In genomic region chr1:35825531-35825966, GRCm38 (mm10) we compare ENCODE assay signal across 16 mouse cellular contexts.
DNase-seq lines count a peak whose midpoint lies in the region; ATAC-seq and TF ChIP-seq lines count a peak whose summit lies in the region.
"Had no signal": no experiment of that assay in that cellular context is flagged by ENCODE, and none has a peak within 500 bp of the region (broad histone marks: within the 10 kb centered on the region; RNA-seq: fewer than 3 reads in every experiment).

No protein-coding gene starts in this region.

- no peaks in the 10 kb centered on the region for H3K36me3 ChIP-seq in heart, embryonic 10.5 days
- H3K36me3 ChIP-seq in lung, embryonic 15.5 days, result no peaks in the 10 kb centered on the region
- no peaks in the 10 kb centered on the region for H3K36me3 ChIP-seq in lung, postnatal 0 days (ENCODE audit: insufficient read depth, low read length)
- no peaks in the 10 kb centered on the region for H3K36me3 ChIP-seq in embryonic facial prominence, embryonic 10.5 days (replicated peaks)
- no peaks in the 10 kb centered on the region for H3K36me3 ChIP-seq in limb, embryonic 12.5 days

- no peak for TF ChIP-seq EP300 in lung, postnatal 0 days (IDR thresholded peaks at IDR 0.05)

- H3K4me1 ChIP-seq in heart, embryonic 10.5 days, result peaks cover 27% of the 10 kb centered on the region
- H3K4me1 ChIP-seq in lung, embryonic 15.5 days, result 0 out of 2 replicates have a peak, but pooled peaks cover 9% of the 10 kb centered on the region
- H3K4me1 ChIP-seq in lung, postnatal 0 days (ENCODE audit: insufficient read depth, low read depth, low read length), result no peaks in the 10 kb centered on the region
- peaks cover 50% of the 10 kb centered on the region for H3K4me1 ChIP-seq in embryonic facial prominence, embryonic 10.5 days
- H3K4me1 ChIP-seq in limb, embryonic 12.5 days (replicated peaks), result peaks cover 39% of the 10 kb centered on the region

- peak; percentile 71 for DNase-seq in heart, embryonic 10.5 days (ENCODE audit: low spot score)
- DNase-seq in heart, postnatal 25 days (ENCODE audit: low spot score), result no peak
- DNase-seq in lung, postnatal 0 days (ENCODE audit: low spot score), result no peak
- DNase-seq in embryonic facial prominence, embryonic 10.5 days (ENCODE audit: low spot score), result peak; percentile 19
- no peak for DNase-seq in cerebellum, postnatal 36 days
- no peak for DNase-seq in embryo, embryonic 9.5 days (ENCODE audit: extremely low spot score)
- DNase-seq: adrenal gland, postnatal 10 days; cerebellum, adult 9-10 months; gastrocnemius, postnatal 14 days; kidney, postnatal 36 days; liver had no signal

- H3K4me3 ChIP-seq in heart, embryonic 10.5 days, result no peak overlapping the region
- H3K4me3 ChIP-seq in lung, embryonic 15.5 days, result no peak overlapping the region
- H3K4me3 ChIP-seq in lung, postnatal 0 days (ENCODE audit: low read depth, low read length), result no peak overlapping the region
- no peak overlapping the region for H3K4me3 ChIP-seq in embryonic facial prominence, embryonic 10.5 days
- no peak overlapping the region for H3K4me3 ChIP-seq in limb, embryonic 12.5 days (replicated peaks)
- H3K4me3 ChIP-seq: forebrain, embryonic 13.5 days had no signal

- H3K4me2 ChIP-seq in lung, embryonic 15.5 days, result 0 out of 2 replicates have a peak overlapping the region, but pooled peaks have one; percentile 18
- H3K4me2 ChIP-seq in lung, postnatal 0 days (replicated peaks; ENCODE audit: low read depth, low read length), result no peak overlapping the region
- no peak overlapping the region for H3K4me2 ChIP-seq in limb, embryonic 12.5 days
- H3K4me2 ChIP-seq: forebrain, embryonic 13.5 days had no signal

- WGBS in heart, embryonic 10.5 days, result 65% methylated on average over 10 of the region's 10 CpGs
- 50% methylated on average over 10 of the region's 10 CpGs for WGBS in lung, embryonic 15.5 days
- 49% methylated on average over 10 of the region's 10 CpGs for WGBS in lung, postnatal 0 days
- WGBS in embryonic facial prominence, embryonic 10.5 days, result 72% methylated on average over 10 of the region's 10 CpGs
- 60% methylated on average over 10 of the region's 10 CpGs for WGBS in limb, embryonic 12.5 days

- H3K9ac ChIP-seq in lung, embryonic 15.5 days, result no peak overlapping the region
- H3K9ac ChIP-seq in lung, postnatal 0 days (replicated peaks; ENCODE audit: low read depth), result no peak overlapping the region
- H3K9ac ChIP-seq in limb, embryonic 12.5 days (replicated peaks), result no peak overlapping the region
- H3K9ac ChIP-seq: forebrain, embryonic 13.5 days had no signal

- no peak for TF ChIP-seq CTCF in lung, postnatal 0 days (IDR thresholded peaks at IDR 0.05)

- H3K27ac ChIP-seq in heart, embryonic 10.5 days, result no peak overlapping the region
- H3K27ac ChIP-seq in lung, embryonic 15.5 days, result no peak overlapping the region
- no peak overlapping the region for H3K27ac ChIP-seq in lung, postnatal 0 days (ENCODE audit: low read length)
- H3K27ac ChIP-seq in embryonic facial prominence, embryonic 10.5 days (replicated peaks), result 0 out of 2 replicates have a peak overlapping the region, but pooled peaks have one; percentile 5
- peak overlapping the region; percentile 72; the same call in 1 of the 2 replicates for H3K27ac ChIP-seq in limb, embryonic 12.5 days
- H3K27ac ChIP-seq: forebrain, embryonic 13.5 days had no signal

- no peaks in the 10 kb centered on the region for H3K27me3 ChIP-seq in heart, embryonic 10.5 days (ENCODE audit: insufficient read depth, poor library complexity, severe bottlenecking)
- no peaks in the 10 kb centered on the region for H3K27me3 ChIP-seq in lung, embryonic 15.5 days
- H3K27me3 ChIP-seq in lung, postnatal 0 days (replicated peaks; ENCODE audit: insufficient read depth, low read length), result no peaks in the 10 kb centered on the region
- no peaks in the 10 kb centered on the region for H3K27me3 ChIP-seq in embryonic facial prominence, embryonic 10.5 days (replicated peaks; ENCODE audit: low read depth, poor library complexity, severe bottlenecking)
- no peaks in the 10 kb centered on the region for H3K27me3 ChIP-seq in limb, embryonic 12.5 days
- H3K27me3 ChIP-seq: forebrain, embryonic 13.5 days had no signal

- ATAC-seq in lung, embryonic 15.5 days (ENCODE audit: borderline replicate concordance, extremely low read depth, low FRiP score, low TSS enrichment), result no peak
- no peak for ATAC-seq in lung, postnatal 0 days
- no peak; the same call in 1 of the 2 replicates for ATAC-seq in limb, embryonic 12.5 days (ENCODE audit: insufficient number of reproducible peaks, insufficient read depth, low FRiP score, low TSS enrichment, low read depth)
- ATAC-seq: forebrain, embryonic 13.5 days; inflammation-experienced regulatory T-cells, adult 6 months; midbrain, embryonic 16.5 days had no signal

- intact Hi-C loops in heart, postnatal 25 days (cut with DNase I), result no loop called here

- H3K9me3 ChIP-seq in heart, embryonic 10.5 days, result no peaks in the 10 kb centered on the region
- H3K9me3 ChIP-seq in lung, embryonic 15.5 days, result no peaks in the 10 kb centered on the region
- no peaks in the 10 kb centered on the region for H3K9me3 ChIP-seq in lung, postnatal 0 days (ENCODE audit: low read length)
- no peaks in the 10 kb centered on the region for H3K9me3 ChIP-seq in embryonic facial prominence, embryonic 10.5 days
- H3K9me3 ChIP-seq in limb, embryonic 12.5 days, result no peaks in the 10 kb centered on the region
- H3K9me3 ChIP-seq: forebrain, embryonic 13.5 days had no signal

Comparison
In these comparisons a context has a peak if more than half of its experiments do, and no peak if none do; other contexts are left out.
1. DNase-seq: peak in heart, embryonic 10.5 days (single experiment) and embryonic facial prominence, embryonic 10.5 days (single experiment); none in heart, postnatal 25 days (single experiment), lung, postnatal 0 days (single experiment), cerebellum, postnatal 36 days (0 of 2) and embryo, embryonic 9.5 days (single experiment).
2. H3K27ac ChIP-seq: peak in embryonic facial prominence, embryonic 10.5 days (single experiment) and limb, embryonic 12.5 days (single experiment); none in heart, embryonic 10.5 days (single experiment), lung, embryonic 15.5 days (single experiment) and lung, postnatal 0 days (single experiment).